Mouse (Mus musculus): ENCODE data around the gene Aqp7.

DNA sequence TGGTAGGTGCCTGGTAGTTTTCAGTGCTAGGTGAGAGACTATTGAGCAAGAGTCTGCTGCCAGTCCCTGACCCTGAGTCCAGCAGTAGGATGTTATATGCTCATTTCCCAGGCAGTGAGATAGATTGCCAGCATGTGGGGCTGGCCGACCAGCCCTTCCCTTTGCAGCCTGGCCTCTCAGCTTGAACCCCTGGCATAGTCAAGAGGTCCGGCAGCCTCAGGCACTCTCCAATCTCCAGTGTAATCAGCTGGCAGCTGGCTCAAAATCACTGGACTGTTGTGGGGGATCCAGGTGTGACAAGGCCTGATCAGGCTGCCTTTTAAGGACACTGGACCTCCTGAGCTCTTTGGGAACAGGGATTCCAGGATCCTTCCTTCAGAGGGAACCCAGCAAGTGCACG, 15.4 kb upstream of the Aqp7 start:
- TF ChIP-seq CTCF (IDR thresholded peaks at IDR 0.05; ENCODE audit: control insufficient read depth, insufficient read depth, insufficient read length) (no peak), USF1 (IDR thresholded peaks at IDR 0.05; ENCODE audit: low read depth) (no peak), MYOD1 (IDR thresholded peaks at IDR 0.05; ENCODE audit: control insufficient read depth, insufficient read length, low read depth) (no peak), MYOG (IDR thresholded peaks at IDR 0.05; ENCODE audit: control insufficient read depth, extremely low read depth, insufficient read length) (no peak), MAX (IDR thresholded peaks at IDR 0.05) (no peak)
